Mouse (Mus musculus): Measurements from ENCODE around the gene Inpp5a.

Inpp5a gene

DNA sequence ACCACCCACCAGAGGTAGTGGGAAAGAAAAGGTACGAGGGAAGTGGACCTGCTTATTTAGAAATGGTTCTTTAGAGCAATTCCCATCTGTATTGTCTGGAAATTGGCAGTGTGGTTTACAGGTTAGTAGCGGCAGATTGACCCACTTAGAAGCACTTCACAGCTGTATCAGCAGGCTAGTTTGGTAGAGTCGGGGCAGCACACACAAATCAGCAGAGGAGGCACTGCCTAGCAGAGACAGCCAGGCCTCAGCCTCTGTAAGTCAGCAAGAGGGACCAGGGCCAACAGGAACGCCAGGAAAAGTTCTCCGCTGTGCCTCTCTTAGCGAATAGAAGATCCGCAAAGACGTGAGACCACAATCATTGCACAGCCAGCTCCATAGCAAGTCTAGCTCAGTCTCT is 56.7 kb downstream of the Inpp5a start:
- no peak for DNase-seq (ENCODE audit: low spot score)

DNA sequence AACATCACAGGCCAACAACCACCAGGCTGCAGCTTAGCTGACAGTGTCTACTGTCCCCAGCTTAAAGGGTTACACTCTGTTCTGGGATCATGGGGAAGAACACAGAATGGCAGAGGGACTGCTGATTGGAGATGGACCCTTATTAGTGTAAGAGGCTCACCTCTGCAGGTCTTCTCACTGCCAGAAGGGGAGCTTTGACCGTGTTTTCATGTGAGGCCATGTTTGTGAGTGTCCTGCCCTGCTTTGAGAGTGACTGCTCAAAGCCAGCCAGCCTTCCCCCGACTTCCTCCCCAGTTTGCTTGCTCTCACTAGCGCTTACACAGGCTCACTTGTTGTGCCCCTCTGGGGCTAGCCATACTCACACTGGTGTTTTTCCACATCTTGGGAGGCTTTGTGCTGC is 58.5 kb downstream of the Inpp5a start:
- no peak for DNase-seq (ENCODE audit: low spot score)

DNA sequence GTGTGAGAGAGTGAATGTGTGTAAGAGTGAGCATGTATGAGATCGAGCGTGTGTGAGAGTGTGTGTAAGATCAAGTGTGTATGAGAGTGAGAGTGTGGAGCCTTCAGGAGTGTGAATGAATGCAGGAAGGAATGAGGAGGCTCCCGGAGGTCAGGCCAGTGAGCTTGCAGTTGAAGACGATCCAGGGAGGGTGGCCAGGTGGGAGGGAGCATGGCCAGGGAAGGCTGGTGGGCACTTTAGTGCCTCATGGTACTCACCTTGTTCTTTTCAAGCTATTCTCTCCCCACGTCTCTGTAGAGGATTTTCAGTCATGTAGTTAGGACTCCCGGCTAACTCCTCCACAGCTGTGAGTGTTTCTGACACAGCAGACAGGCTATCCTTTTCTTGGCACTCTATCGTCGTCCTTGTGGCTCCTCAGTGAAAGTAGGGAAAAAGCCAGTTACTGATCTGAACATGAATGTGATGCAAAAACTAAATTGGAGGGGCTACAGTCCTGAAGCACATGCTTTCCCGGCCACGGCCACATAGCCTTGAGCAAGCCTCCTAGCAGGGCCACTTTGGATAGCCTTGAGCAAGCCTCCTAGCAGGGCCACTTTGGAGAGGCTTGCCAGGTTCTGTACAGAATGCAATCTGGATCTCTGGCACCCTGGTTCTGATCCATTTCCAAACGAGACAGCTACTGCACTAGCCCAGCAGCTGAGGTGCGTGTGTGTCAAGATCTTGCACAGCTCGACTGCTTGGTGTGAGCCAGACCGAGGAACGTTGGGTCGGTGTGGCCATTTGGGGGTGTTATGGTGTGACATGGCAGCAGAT is 61.5 kb downstream of the Inpp5a start:
- no peak for DNase-seq (ENCODE audit: low spot score)

DNA sequence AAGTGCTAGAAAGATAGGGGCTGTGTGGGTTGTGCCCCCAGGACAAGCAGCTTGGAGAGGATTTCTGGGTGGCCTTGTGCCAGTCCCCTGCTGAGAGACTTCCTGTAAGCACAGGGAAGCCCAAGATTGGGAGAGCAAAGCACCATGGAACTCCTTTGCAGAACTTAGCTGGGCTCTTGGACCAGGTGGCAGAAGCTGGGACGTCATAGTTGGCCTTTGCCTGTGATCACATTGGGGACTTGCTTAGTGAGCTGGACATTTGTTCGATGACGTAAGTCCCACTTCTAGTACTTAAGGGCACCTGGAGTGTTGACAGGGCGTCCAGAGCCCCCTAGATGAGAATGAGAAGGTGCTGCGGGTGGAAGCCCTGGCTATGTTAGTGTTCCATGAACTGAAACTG is 62.8 kb downstream of the Inpp5a start:
- no peak for DNase-seq (ENCODE audit: low spot score)

DNA sequence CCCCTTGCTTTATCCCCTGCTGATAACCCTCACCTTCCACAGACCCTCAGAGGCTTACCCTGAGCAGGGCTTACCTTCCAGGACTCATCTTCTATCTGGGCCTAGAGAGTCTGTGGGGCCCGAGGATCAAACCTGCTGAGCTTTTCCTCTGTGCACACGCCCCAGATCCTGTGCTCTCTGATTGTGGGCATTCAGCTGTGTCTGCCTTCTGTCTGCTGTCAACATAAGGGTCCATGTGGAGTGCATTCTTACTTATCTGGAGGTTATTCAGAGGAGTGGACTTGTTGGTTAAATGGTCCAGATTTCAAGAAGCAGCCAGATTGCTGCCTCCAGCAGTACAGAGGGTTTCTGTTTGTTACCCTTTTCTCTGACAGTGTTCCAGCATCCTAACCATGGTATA is 63.3 kb downstream of the Inpp5a start:
- DNase-seq (ENCODE audit: low spot score), result no peak

DNA sequence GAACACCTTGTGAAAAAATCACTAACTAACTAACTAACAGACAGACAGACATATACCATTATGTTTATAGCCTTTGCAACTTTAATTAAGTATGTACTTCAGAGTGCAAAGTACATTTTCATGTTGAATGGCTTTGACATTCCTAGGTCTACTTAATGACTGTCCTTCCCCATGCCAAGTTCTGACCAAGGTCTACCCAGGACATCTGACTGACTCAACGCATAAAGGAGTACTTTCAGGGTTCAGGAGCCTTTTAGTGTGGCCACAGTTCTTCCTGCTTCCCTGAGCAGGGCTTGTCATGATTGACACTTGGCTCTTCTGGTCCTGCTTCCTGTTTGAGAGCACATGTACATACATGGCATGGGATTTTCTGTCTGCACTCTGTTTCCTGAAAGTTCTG is 64.3 kb downstream of the Inpp5a start:
- no peak for DNase-seq (ENCODE audit: low spot score)

DNA sequence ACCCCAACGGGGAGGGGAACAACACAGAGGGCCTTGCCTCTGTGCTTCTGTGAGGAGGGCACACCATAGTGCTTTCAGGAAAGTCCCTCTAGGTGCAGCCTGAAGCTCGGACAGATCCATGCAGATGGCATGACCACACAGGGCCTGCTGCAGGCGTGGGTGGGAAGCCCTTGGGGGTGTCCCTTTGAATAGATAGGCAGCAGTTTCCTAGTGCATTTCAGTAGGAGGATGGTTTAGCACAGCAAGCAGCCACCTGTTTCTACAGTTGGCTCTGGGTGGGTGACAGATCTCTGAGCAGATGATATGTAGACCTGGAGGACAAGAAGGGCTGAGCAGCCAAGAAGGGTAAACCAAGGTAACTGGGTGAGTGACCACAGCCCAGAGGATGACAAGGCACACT is 65.4 kb downstream of the Inpp5a start:
- DNase-seq (ENCODE audit: low spot score), result no peak

DNA sequence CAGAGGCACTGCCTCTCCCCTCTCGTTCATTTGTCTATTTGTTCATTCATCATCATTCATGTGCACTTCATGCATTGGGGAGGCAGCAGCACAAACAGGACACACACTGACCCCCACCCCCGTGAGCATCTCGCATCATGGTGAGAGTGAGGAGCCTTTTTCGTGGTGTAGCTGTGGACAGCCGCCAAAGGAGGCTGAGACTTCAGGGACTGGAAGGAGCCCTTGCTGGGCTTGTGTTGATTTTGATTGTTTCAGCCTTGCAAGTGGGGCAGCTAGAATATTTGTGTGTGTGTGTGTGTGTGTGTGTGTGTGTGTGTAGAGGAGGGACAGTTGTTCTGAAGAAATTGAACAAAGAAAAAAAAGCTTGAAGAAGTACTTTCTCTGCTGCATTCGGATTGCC is 67.8 kb downstream of the Inpp5a start:
- no peak for DNase-seq (ENCODE audit: low spot score)

DNA sequence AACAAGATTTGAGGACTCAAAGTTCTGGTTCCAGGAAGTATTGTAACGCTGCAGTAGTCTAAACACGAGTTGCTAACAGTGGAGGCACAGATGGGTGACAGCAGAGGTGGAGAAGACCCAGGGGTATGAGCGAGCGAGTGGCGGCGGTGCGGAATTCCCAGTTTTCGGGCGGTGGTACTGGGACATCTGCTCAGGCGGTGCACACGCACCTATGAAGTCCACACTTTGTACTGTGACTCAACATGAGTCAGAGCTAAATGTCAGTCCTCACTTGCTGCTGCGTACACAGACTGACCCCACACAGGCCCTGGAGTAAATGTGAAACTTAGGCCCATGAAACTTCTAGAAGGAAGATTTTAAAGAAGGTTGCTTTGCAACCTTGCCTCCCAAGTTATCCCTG is 72.4 kb downstream of the Inpp5a start:
- no peak for DNase-seq (ENCODE audit: low spot score)

DNA sequence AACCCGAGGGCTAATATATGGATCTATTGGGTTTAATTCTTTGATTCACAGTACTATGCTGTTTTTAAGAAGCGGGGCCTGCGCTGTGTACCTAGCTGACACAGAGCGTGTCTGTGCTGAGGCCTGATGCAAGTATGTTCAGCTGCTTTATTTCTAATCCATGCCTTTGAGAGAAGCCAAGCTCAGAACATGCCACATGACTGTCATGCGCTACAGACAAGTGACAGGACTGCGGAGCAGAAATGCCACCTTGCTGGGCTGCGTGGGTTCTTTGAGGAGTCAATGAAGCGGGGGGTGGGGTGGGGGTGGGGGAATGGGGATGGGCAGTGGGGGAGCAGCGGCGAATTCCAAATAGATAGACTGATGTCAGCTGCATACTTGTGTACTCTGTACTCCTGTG is 73.2 kb downstream of the Inpp5a start:
- no peak for DNase-seq (ENCODE audit: low spot score)

DNA sequence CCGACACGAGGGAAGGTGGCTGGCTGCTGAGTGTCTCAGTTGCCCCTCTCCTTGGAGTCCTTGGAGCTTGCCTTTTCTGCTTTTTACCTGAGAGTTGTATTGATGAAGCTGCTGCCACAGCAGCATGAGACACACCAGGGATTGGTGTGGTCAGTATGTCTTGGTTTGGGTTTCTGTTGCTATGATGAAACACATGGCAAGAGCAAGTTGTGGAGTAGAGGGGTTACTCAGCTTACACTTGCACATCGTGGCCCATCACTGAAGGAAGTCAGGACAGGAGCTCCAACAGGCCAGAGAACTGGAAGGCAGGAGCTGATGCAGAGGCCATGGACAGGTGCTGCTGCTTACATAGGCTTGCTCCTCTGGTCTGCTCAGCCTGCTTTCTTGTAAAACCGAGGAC is 76.6 kb downstream of the Inpp5a start:
- DNase-seq (ENCODE audit: low spot score), result no peak

DNA sequence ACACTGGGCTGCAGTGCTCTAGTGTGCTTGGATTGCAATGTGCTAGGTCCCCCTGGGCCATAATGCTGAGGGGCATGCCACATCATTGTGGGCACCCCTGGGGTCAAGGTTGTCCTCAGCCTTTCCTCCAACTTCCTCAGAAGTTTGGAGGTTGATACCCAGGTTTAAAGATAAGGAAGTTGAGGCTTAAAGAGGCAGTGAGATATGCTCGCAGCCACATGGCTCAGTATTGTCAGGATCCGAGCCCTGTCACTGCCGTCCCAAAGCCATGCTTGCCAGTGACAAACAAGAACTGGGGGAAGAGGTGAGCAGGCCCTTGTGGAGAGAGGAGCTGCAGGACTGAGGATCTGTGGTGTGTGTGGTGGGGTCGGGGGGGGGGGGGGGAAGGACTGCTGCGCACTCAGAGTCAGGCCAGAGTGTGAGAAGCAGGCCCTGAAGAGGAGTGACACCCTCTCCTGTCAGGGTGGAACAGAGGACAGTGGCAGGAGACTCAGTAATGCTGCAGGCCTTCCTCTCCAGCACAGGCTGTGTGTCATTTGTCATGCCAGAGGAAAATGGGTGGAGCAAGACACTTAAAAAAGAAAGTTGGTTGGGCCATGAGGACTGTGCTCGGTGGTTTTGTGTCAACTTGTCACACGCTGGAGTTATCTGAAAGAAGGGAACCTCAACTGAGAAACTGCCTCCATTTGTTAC is 77.7 kb downstream of the Inpp5a start:
- no peak for DNase-seq (ENCODE audit: low spot score)

DNA sequence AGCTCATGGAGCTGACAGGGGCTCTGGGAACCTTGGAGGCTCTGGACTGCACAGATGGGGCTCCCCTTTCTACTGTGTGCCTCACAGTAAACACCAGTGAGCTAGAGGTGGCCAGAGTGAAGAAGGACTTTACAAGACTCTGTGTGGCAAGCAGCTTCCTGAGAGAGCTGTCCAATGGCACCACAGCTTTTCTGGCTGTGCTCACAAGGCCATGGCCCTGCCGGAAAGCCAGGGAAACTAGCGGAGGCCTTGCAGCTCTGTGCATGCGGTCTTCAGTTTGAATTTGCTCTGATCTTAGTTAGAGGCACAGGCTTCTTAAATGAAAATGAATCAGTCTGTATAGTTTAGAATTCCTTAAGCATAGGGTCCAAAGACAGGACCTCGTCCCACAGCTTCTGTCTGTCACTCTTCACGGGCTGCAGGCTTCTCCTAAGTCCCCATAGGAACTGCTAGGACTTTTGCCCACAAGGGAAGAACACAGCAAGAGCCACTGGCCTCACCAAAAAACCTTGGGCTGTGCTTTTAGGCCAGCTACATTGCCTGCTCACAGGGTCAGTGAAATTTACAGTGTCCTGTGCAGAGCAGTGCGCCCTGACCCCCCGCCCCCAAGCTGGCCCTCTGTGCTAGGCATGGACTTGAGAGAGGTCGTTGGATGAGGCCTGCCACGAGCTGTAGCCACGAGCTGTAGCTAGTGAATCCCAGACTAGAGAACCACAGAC is 78.4 kb downstream of the Inpp5a start:
- DNase-seq (ENCODE audit: low spot score), result no peak

DNA sequence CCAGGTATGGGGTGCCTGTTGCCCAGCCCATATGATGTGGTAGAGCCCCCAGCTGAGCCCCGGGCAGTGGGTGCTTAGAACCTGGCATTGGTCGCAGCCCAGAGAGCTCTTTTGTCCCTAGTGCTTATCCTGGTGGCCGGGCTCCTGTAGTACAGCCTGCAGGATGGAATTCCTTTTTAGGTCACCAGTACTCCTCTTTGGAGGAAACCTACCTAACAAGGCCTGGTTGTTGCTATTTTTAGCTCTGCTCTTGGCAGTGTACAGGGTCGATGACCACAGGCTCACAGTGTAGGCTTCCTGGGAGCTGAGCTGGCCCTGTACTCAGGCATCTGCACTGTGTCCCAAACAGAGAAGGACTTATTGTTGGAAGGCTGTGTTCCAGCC is 79.0 kb downstream of the Inpp5a start:
- no peak for DNase-seq (ENCODE audit: low spot score)

DNA sequence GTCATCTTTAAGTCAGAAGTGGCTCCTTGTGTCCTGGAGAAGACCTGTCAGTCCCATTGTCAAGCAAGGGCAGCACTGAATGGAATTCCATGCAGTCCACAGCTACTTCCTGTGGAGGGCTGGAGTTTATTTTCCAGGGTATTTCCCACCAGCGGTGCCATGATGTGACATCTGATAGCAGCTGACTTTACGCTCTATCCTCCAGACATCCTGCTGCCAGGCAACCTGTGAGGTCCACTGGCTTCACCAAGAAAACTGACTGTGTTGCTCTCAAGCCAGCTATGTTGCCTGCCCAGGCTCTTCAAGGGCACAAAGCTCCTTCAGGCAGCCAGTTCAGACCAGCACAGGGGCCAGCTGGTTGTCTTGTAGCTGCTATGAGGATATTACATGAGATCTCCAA is 79.5 kb downstream of the Inpp5a start:
- DNase-seq (ENCODE audit: low spot score), result no peak

DNA sequence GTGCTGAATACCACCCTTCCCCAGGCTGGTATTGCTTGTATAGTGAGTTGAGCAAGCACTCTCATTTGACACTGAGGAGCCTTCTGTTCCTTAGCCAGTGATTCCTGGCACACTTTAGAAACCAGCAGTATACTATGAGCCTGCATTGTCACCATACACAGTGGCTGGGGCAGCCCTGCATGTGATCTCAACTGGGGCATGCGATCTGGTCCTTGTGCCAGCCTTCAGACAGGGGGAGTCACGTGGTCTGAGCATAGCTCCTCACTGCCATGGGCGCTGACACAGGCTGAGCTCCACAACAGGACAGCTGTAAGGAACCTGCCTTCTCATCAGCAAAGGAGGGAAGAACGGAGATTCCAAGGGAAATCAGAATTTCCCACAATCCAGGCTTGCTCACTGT is 80.5 kb downstream of the Inpp5a start:
- no peak for DNase-seq (ENCODE audit: low spot score)

DNA sequence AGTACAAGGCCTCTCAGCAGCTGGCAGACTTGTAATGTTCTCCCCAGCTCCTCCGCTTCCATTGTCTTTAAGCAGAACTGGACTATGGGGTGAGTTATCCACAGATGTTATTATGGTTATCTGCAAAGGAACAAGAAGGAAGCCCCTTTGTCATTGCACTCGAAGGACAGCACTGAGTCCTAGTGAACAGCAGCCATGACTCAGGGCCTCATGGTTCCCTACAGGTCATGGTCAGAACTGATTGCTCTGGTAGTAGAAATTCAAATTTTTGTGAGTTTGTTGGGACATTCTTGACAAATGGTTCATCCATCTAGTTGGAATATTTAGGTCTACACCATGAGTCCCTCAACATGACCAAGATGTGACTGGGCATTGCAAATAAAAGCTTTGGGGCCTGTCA is 81.6 kb downstream of the Inpp5a start:
- no peak for DNase-seq (ENCODE audit: low spot score)

DNA sequence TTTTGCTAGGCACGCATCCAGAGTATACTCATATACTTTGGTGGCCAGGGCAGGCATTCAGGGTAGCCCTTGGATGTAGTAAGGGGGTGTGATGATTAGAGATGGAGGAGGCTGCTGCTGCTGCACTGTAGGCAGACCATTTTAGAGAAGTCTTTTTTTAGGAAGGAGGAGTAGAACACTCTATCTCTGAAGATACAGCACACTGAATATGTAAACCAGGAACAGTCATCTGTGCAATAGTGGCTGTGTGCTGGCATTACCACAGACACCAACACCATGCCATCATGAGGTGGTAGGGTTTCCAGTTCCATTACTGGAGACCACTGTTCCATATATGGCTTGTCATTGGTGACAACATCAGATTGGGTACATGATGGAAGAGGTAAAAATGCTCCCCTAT is 83.1 kb downstream of the Inpp5a start:
- no peak for DNase-seq (ENCODE audit: low spot score)

DNA sequence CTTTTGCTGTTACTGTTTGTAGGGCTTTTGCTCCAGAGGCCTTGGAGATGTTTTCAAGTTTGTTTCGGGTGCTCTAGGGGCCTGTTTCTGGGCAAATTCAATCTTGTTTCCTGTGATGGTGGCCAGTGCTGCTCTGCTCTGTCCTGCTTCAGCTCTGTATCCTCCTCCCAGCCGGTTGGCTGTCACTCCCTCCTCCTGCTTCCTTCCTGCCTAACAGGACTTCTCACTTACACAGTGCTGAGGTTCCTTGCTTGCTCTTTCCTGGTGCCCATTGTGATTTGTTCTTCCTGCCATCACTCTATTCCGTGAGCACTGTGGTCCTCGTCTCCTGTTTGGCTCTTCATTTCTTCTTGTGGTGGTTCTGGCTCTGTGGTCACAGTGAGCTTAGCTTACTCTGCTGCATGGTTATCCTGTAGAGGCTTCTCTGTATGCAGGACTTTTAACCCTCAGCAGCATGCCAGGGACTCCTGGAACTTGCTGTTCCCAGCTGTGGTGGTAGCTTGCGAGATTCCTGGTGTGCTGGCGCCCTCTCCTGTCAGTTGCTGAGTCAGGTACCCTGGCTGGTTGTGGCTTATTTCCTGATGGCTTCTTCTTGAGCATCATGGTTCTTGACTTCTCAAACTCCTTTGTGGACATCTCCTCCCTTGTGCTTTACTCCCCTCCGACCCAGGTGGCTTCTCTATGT is 84.1 kb downstream of the Inpp5a start:
- DNase-seq (ENCODE audit: low spot score), result peak; percentile 71

DNA sequence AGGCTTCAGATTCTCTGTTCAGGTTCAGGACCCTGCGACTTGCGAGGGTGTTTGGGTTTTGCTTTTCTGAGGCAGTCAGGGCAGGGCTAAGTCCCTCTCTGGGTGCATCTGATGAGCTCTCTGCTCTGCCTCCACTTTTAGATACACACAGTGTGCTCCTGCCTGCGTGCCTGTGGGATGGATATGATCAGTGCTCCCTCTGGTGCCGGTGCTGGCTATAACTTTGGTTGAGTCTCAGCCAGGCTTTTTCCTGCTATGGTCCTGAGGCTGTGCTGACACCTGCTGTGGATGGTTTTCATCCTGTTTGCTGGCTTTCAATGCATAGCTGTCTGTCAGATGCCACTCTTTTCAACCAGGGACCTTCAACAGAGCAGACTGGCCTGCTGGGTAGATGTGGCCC is 87.0 kb downstream of the Inpp5a start:
- no peak for DNase-seq (ENCODE audit: low spot score)

DNA sequence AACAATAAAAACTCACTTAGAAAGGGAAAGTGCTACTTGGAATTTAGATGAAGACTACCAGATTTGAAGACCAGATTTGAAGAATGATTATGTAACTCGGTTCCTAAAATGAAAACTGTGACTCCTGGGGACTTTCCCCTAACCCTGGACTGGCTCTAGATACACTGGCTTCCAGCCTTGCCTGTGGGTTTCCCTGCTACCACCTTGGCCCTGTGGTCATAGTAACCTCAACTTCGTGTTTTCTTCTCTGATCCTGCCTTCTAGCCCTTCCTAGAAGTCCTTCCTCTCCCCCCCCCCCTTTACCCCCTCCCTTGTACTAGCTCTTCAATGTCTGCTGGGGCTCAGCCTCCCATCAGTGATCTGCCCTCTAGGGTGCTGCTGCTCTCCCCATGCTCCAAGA is 87.8 kb downstream of the Inpp5a start:
- no peak for DNase-seq (ENCODE audit: low spot score)

DNA sequence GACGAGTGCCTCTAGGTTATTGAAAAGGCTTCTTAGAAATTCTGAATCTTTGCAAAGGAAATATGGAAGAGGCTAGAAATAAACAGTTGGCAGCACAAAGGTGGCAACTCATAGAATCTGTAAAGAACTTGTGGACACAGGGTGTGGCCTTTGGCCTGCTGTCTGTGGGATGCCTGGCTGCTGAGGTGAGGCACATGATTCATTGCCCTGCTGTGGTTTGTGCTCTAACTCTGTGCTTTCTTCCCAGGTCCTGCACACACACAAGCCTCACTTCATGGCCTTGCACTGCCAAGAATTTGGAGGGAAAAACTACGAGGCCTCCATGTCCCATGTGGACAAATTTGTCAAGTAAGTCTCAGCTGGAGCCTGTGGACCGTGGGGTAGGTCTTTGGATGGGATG is 88.8 kb downstream of the Inpp5a start:
- DNase-seq (ENCODE audit: low spot score), result no peak

DNA sequence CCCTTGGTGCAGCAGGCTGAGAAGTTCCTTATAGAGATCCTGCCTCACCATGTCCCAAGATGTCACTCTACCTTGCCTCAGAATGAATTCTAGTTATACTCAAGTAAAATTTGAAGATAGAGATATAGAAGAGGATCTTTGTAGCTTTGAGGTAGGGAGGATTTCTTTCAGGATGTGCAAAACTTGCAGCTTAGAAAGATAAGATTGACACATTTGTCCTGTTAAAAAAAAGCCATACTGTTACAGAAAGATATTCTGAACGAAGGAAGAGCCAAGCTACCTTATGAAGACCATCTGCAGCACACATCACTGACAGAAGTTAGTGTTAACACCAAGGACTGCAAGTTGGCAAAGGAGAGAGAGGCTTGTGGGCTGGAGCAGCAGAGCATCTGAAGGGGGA is 90.2 kb downstream of the Inpp5a start:
- DNase-seq (ENCODE audit: low spot score), result no peak
